Mouse (Mus musculus): ENCODE measurements around the gene Pdgfb. TPM values are rescaled to one million over a fixed set of nuclear protein-coding genes. Genes with fewer than 3 reads are reported as not detected.

Gene Pdgfb
- total and polyA plus RNA-seq, 3 experiments = not detected

DNA sequence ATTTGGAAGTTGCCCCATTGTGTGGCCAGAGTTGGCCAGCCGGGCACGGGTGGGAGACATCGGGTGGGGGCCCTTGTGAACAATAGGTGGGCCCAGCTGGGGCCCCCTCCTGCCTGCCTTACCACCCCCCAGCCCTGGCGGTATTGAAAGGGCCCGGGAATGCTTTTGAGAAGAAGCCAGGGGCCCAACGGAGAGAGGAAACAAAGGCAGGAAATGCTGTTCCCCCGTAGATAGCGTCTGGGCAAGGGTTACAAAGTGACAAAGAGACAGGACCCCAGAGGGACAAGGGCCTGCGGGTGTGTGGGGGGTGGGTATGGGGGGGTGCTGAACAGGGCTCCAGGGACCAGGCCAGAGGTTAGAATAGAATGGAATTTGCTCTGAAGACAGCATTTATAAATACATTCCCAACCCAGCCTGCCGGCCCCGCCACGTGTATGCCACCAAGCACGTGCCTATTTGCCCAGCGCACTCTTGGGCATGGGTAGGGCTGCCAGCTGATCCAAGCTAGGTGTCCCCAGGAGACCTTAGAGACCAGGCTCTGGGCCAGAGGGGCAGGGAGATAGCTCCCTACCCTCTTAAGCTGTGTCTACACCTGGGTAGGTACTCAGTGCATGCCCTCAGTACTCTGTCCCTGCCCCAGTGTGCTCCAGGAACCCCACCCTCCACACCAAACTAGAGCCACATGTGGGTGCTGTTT is 10.0 kb downstream of the Pdgfb start:
- TF ChIP-seq NELFE (IDR thresholded peaks at IDR 0.05; ENCODE audit: low read depth, low read length) (no peak), ZKSCAN1 (IDR thresholded peaks at IDR 0.05; ENCODE audit: borderline replicate concordance, low read depth, low read length) (no peak), MYC (IDR thresholded peaks at IDR 0.05; ENCODE audit: low read depth, low read length) (no peak), POLR2AphosphoS2 (IDR thresholded peaks at IDR 0.05; ENCODE audit: low read depth, low read length) (no peak), TBP (conservative IDR thresholded peaks at IDR 0.05; ENCODE audit: low read depth, low read length) (no peak)
- DNase-seq (ENCODE audit: extremely low read depth) = no peak
- in situ Hi-C loops (cut with MboI; ENCODE audit: low pct_ligation_motif_present, low pct_unique_long_range_greater_than_20kb, low sequenced_read_pairs) (no loop called here), dilution Hi-C loops (cut with MboI; ENCODE audit: extremely low pct_ligation_motif_present, extremely low pct_unique_long_range_greater_than_20kb, low sequenced_read_pairs) (no loop called here)
- no peak overlapping the region for H3K27ac ChIP-seq (ENCODE audit: insufficient read depth, low read depth)
- H3K36me3 ChIP-seq (replicated peaks in 1 of 2; ENCODE audit: control insufficient read depth in 1 of 2, insufficient read depth in 1 of 2, low read length in 1 of 2) = no peaks in the 10 kb centered on the region
- no peaks in the 10 kb centered on the region for H3K9me3 ChIP-seq (replicated peaks; ENCODE audit: low read length)
- H3K27me3 ChIP-seq (replicated peaks) = peaks cover 6% of the 10 kb centered on the region
- H3K4me3 ChIP-seq (replicated peaks in 1 of 3; ENCODE audit: low read depth in 2 of 3, low read length in 2 of 3, poor library complexity in 1 of 3) = no peak overlapping the region
- H3K4me1 ChIP-seq (ENCODE audit: control insufficient read depth in 1 of 2, insufficient read depth in 2 of 2) = peaks cover 17 to 31% of the 10 kb centered on the region in 2 experiments
- H3K79me2 ChIP-seq (replicated peaks; ENCODE audit: control insufficient read depth, extremely low read depth, insufficient read depth, poor library complexity, severe bottlenecking) = no peaks in the 10 kb centered on the region
- no peak overlapping the region for H3K4me2 ChIP-seq (ENCODE audit: insufficient read depth, low read depth, poor library complexity, severe bottlenecking)
- H3K9ac ChIP-seq (ENCODE audit: insufficient read depth, low read depth) = no peak overlapping the region

DNA sequence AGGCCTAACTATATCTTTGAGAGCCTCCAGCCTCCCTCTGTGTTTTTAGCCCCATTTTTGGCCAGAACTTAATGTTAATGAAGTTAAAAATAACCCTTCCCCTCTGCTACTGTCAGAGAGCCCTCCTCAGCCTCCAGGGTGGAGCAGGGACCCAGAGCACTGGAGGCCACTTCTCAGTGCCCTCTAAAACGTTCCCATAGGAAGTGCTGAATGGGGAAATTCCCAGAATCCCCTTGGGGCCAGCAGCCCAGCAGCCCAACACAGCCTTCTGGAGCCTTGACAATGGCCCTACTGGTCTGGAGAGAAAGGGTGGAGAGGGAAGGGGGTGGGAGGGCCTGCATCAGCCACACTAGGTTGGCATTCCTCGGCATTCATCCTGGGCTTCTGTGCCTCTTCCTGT is 11.2 kb downstream of the Pdgfb start:
- no peaks in the 10 kb centered on the region for H3K36me3 ChIP-seq (replicated peaks in 1 of 2; ENCODE audit: control insufficient read depth in 1 of 2, insufficient read depth in 1 of 2, low read length in 1 of 2)

DNA sequence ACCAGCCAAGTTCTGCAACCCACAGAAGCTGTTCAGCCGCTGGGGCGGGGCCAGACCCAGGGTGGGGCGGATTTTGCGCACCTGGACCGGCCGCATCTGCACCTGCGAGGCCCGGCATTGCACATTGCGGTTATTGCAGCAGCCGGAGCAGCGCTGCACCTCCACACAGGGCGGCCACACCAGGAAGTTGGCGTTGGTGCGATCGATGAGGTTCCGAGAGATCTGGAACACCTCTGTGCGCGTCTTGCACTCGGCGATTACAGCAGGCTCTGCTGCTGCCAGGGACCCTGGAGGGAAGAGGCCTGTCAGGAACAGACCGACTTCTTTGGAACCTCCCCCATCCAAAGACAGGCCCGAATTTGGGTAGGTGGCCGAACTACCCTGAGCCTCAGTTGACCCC is 13.2 kb downstream of the Pdgfb start:
- TF ChIP-seq MYC (IDR thresholded peaks at IDR 0.05; ENCODE audit: low read depth, low read length) (no peak), MAFK (IDR thresholded peaks at IDR 0.05; ENCODE audit: insufficient replicate concordance, low read length) (no peak), MAX (IDR thresholded peaks at IDR 0.05; ENCODE audit: low read length) (no peak), ELF1 (IDR thresholded peaks at IDR 0.05; ENCODE audit: low read depth, low read length) (no peak), ZC3H11A (IDR thresholded peaks at IDR 0.05; ENCODE audit: low read depth, low read length) (no peak), RCOR1 (conservative IDR thresholded peaks at IDR 0.05; ENCODE audit: low read depth, low read length) (no peak), UBTF (IDR thresholded peaks at IDR 0.05; ENCODE audit: low read depth, low read length) (no peak)
- H3K9ac ChIP-seq (ENCODE audit: insufficient read depth, low read depth) = no peak overlapping the region
- no peak for DNase-seq (ENCODE audit: extremely low read depth)
- no peak overlapping the region for H3K27ac ChIP-seq (ENCODE audit: insufficient read depth, low read depth)
- in situ Hi-C loops (cut with MboI; ENCODE audit: low pct_ligation_motif_present, low pct_unique_long_range_greater_than_20kb, low sequenced_read_pairs) (no loop called here), dilution Hi-C loops (cut with MboI; ENCODE audit: extremely low pct_ligation_motif_present, extremely low pct_unique_long_range_greater_than_20kb, low sequenced_read_pairs) (no loop called here)
- H3K4me1 ChIP-seq (ENCODE audit: control insufficient read depth in 1 of 2, insufficient read depth in 2 of 2) = peaks cover 17 to 27% of the 10 kb centered on the region in 2 experiments
- H3K36me3 ChIP-seq (replicated peaks in 1 of 2; ENCODE audit: control insufficient read depth in 1 of 2, insufficient read depth in 1 of 2, low read length in 1 of 2) = no peaks in the 10 kb centered on the region
- H3K79me2 ChIP-seq (replicated peaks; ENCODE audit: control insufficient read depth, extremely low read depth, insufficient read depth, poor library complexity, severe bottlenecking) = no peaks in the 10 kb centered on the region
- H3K4me2 ChIP-seq (ENCODE audit: insufficient read depth, low read depth, poor library complexity, severe bottlenecking) = no peak overlapping the region
- peaks cover 14% of the 10 kb centered on the region for H3K27me3 ChIP-seq (replicated peaks)
- H3K4me3 ChIP-seq (replicated peaks in 1 of 3; ENCODE audit: low read depth in 2 of 3, low read length in 2 of 3, poor library complexity in 1 of 3) = no peak overlapping the region
- H3K9me3 ChIP-seq (replicated peaks; ENCODE audit: low read length) = no peaks in the 10 kb centered on the region

More for the DNA sequence above, 11.2 kb downstream of the Pdgfb start:
- Histone ChIP-seq H3K27me3 (replicated peaks) (peaks cover 8% of the 10 kb centered on the region), H3K4me2 (ENCODE audit: insufficient read depth, low read depth, poor library complexity, severe bottlenecking) (no peak overlapping the region), H3K9me3 (replicated peaks; ENCODE audit: low read length) (no peaks in the 10 kb centered on the region), H3K9ac (ENCODE audit: insufficient read depth, low read depth) (no peak overlapping the region), H3K4me1 (ENCODE audit: control insufficient read depth in 1 of 2, insufficient read depth in 2 of 2) (peaks cover 17 to 27% of the 10 kb centered on the region in 2 experiments), H3K4me3 (replicated peaks in 1 of 3; ENCODE audit: low read depth in 2 of 3, low read length in 2 of 3, poor library complexity in 1 of 3) (no peak overlapping the region), H3K79me2 (replicated peaks; ENCODE audit: control insufficient read depth, extremely low read depth, insufficient read depth, poor library complexity, severe bottlenecking) (no peaks in the 10 kb centered on the region), H3K27ac (ENCODE audit: insufficient read depth, low read depth) (no peak overlapping the region)
- in situ Hi-C loops (cut with MboI; ENCODE audit: low pct_ligation_motif_present, low pct_unique_long_range_greater_than_20kb, low sequenced_read_pairs) (no loop called here), dilution Hi-C loops (cut with MboI; ENCODE audit: extremely low pct_ligation_motif_present, extremely low pct_unique_long_range_greater_than_20kb, low sequenced_read_pairs) (no loop called here)
- DNase-seq (ENCODE audit: extremely low read depth) = no peak
- TF ChIP-seq PAX5 (IDR thresholded peaks at IDR 0.05; ENCODE audit: low read length) (no peak), ZKSCAN1 (IDR thresholded peaks at IDR 0.05; ENCODE audit: borderline replicate concordance, low read depth, low read length) (no peak), USF1 (IDR thresholded peaks at IDR 0.05; ENCODE audit: low read depth, low read length) (no peak), JUND (conservative IDR thresholded peaks at IDR 0.05; ENCODE audit: low read depth, low read length) (no peak), ZC3H11A (IDR thresholded peaks at IDR 0.05; ENCODE audit: low read depth, low read length) (no peak), POLR2AphosphoS2 (IDR thresholded peaks at IDR 0.05; ENCODE audit: low read depth, low read length) (no peak), BHLHE40 (IDR thresholded peaks at IDR 0.05; ENCODE audit: low read depth, low read length) (no peak), RAD21 (IDR thresholded peaks at IDR 0.05; ENCODE audit: low read depth, low read length) (no peak), CHD2 (IDR thresholded peaks at IDR 0.05; ENCODE audit: low read length) (no peak), MAZ (IDR thresholded peaks at IDR 0.05; ENCODE audit: low read depth, low read length) (no peak), GABPA (IDR thresholded peaks at IDR 0.05; ENCODE audit: insufficient replicate concordance, low read depth, low read length) (no peak), SIN3A (IDR thresholded peaks at IDR 0.05; ENCODE audit: low read length) (no peak), NELFE (IDR thresholded peaks at IDR 0.05; ENCODE audit: low read depth, low read length) (no peak), RCOR1 (conservative IDR thresholded peaks at IDR 0.05; ENCODE audit: low read depth, low read length) (no peak), ELF1 (IDR thresholded peaks at IDR 0.05; ENCODE audit: low read depth, low read length) (no peak)
